Mouse (Mus musculus) lung, adult 2 months (tissue): Measurements from ENCODE around the gene Ryr1. TPM values are rescaled to one million over a fixed set of nuclear protein-coding genes. Genes with fewer than 3 reads are reported as not detected.
A peak's percentile ranks its signal among the peaks of the same experiment; 100 is the strongest.

Experiments used
- DNase-seq: peaks from one replicate; pipeline ENCODE4 v3.0.0; 2022
- H3K4me1 ChIP-seq: fragments of 200-500 bp; 2 replicates; pipeline ENCODE4 v1.6.1; 2011; ENCODE audit warnings: low read length; ENCODE audit not compliant: control insufficient read depth, insufficient read depth
- H3K4me3 ChIP-seq: fragments of 200-500 bp; replicated peaks from 2 replicates; pipeline ENCODE3; 2011; ENCODE audit warnings: low read depth, mild to moderate bottlenecking, control low read depth, low read length; ENCODE audit errors: extremely low read depth
- CTCF ChIP-seq: fragments of 200-500 bp; IDR thresholded peaks from 2 replicates; pipeline ENCODE4 v1.5.1; 2011; ENCODE audit warnings: mild to moderate bottlenecking, low read length, control low read depth; ENCODE audit not compliant: insufficient read depth
- POLR2A ChIP-seq: fragments of 200-500 bp; IDR thresholded peaks from 2 replicates; pipeline ENCODE4 v1.6.1; 2011; ENCODE audit warnings: low read depth, mild to moderate bottlenecking, control low read depth, low read length, borderline replicate concordance; ENCODE audit errors: extremely low read depth
- WGBS: fragments of 180-500 bp; shearing (Covaris S2); methylation state at CpG from one replicate; pipeline ENCODE4 v1.1.7; 2018; 5-methylcytosine and 5-hydroxymethylcytosine counted together
- polyA plus RNA-seq: library from polyadenylated mRNA; depleted of rRNA; stranded (reverse); fragments of >200 nt; gene quantifications from 2 replicates; pipeline ENCODE4 v1.2.3, GENCODE M21; 2012

Gene Ryr1
- polyA plus RNA-seq, 1 experiment = 10.9 TPM

GRCm38 (mm10) chr7:29126173-29126915 lies 1.4 kb upstream of the Ryr1 start:
- Histone ChIP-seq H3K4me1 (no peaks in the 10 kb centered on the region), H3K4me3 (no peak overlapping the region)
- WGBS = 15% methylated on average over 7 of the region's 7 CpGs
- TF ChIP-seq POLR2A (no peak), CTCF (peak; percentile 77)
- DNase-seq = peak; percentile 72

- 45% methylated on average over 5 of the region's 5 CpGs for WGBS
- no peak for DNase-seq
- TF ChIP-seq CTCF (no peak), POLR2A (no peak)
- Histone ChIP-seq H3K4me1 (no peaks in the 10 kb centered on the region), H3K4me3 (no peak overlapping the region)
Observed at GRCm38 (mm10) chr7:29123531-29124358, 1.2 kb downstream of the Ryr1 start.

GRCm38 (mm10) chr7:29122821-29123220 lies 2.2 kb downstream of the Ryr1 start:
- no peak for DNase-seq
- no peak overlapping the region for H3K4me3 ChIP-seq
- TF ChIP-seq CTCF (no peak), POLR2A (no peak)
- 89% methylated on average over 9 of the region's 9 CpGs for WGBS
- H3K4me1 ChIP-seq = no peaks in the 10 kb centered on the region

- DNase-seq = no peak
- TF ChIP-seq POLR2A (no peak), CTCF (no peak)
- Histone ChIP-seq H3K4me1 (no peaks in the 10 kb centered on the region), H3K4me3 (no peak overlapping the region)
- WGBS = 61% methylated on average over 1 of the region's 1 CpGs
Observed at GRCm38 (mm10) chr7:29119526-29119925, 5.5 kb downstream of the Ryr1 start.

GRCm38 (mm10) chr7:29118142-29118851 lies 6.7 kb downstream of the Ryr1 start:
- WGBS = 24% methylated on average over 18 of the region's 18 CpGs
- TF ChIP-seq POLR2A (no peak), CTCF (no peak)
- H3K4me1 ChIP-seq = no peaks in the 10 kb centered on the region
- DNase-seq = no peak
- H3K4me3 ChIP-seq = no peak overlapping the region

GRCm38 (mm10) chr7:29108992-29109955 lies 15.7 kb downstream of the Ryr1 start:
- 32% methylated on average over 38 of the region's 38 CpGs for WGBS
- no peaks in the 10 kb centered on the region for H3K4me1 ChIP-seq
- TF ChIP-seq CTCF (no peak), POLR2A (no peak)
- peak; percentile 37 for DNase-seq
- H3K4me3 ChIP-seq = no peak overlapping the region

- TF ChIP-seq CTCF = no peak
- TF ChIP-seq POLR2A = no peak
- Histone ChIP-seq H3K4me3 (no peak overlapping the region), H3K4me1 (no peaks in the 10 kb centered on the region)
- WGBS = 91% methylated on average over 12 of the region's 12 CpGs
- DNase-seq = no peak
Observed at GRCm38 (mm10) chr7:29101286-29102017, 23.5 kb downstream of the Ryr1 start.

GRCm38 (mm10) chr7:29097131-29097530 lies 27.8 kb downstream of the Ryr1 start:
- Histone ChIP-seq H3K4me3 (no peak overlapping the region), H3K4me1 (no peaks in the 10 kb centered on the region)
- TF ChIP-seq CTCF = no peak
- TF ChIP-seq POLR2A = no peak
- DNase-seq = no peak
- 86% methylated on average over 16 of the region's 16 CpGs for WGBS
